Mouse (Mus musculus): Measurements from ENCODE around the gene Hbq1b. TPM values are rescaled to one million over a fixed set of nuclear protein-coding genes. Genes with fewer than 3 reads are reported as not detected.
A peak's percentile ranks its signal among the peaks of the same experiment; 100 is the strongest.

The Hbq1b gene
- total RNA-seq, 2 experiments from 2014 or later: not detected

DNA sequence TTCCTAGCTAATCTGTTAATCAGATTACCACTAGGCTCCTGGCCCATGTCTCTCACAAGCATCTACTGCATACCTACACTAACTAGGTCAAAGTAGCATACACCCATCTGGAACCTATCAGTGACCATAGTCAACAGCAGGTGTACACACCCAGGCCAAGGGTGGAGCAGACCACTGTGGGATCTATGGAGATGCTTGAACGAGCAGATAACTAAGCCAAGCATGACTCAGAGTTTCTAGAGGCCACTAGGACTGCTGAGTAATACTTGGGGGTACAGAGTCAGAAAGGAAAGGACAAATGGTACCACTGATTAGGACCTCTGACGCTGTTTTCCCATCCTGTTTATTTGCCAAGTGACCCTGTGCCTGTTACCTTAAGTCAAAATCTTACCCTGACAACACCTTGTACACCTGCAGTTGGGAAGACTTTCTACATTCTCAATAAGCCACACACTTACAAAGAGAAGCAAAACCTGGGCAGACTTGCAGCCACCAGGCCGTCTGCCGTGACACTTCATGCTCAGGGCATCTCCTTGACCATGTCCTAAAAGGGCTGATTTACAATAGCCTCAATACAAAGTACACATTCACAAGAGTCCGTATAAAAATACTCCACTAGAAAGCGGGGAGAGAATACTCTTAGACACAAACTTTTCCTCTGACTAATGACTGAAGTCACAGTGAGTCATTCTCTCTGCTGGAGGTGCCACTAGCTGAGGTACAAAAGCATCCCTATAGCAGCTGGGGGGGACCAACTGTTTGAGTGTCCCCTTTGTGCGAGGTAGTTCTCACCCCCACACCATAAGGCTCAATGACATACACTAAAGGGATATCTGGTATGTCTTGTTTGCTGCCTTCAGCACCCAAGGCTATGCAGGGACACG is 35.6 kb upstream of the Hbq1b start:
- no peak for TF ChIP-seq CTCF (IDR thresholded peaks at IDR 0.05)
- H3K27ac ChIP-seq: no peak overlapping the region
- no peak for DNase-seq
- H3K4me3 ChIP-seq: no peak overlapping the region
- intact Hi-C loops (cut with DNase I): no loop called here

DNA sequence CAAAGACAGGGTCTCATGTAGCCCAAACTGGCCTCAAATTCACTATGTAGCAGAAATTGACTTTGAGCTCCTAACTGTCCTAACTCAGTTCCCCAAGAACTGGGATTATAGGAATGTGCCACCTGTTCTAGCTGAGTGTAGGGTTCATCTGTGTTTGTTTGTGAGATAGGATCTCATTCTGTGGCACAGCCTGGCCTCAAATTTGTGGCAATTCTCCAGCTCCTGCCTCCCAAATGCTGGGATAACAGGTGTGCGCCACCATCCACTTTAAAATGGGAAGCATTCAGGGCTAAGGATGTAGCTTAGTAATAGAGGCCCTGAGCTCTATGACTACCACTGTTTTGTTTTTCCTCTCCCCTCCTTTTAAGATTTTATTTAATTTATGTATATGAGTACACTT is 33.6 kb upstream of the Hbq1b start:
- DNase-seq: no peak
- TF ChIP-seq CTCF (IDR thresholded peaks at IDR 0.05): no peak
- Histone ChIP-seq H3K4me3 (no peak overlapping the region), H3K27ac (no peak overlapping the region)
- intact Hi-C loops (cut with DNase I): no loop called here

DNA sequence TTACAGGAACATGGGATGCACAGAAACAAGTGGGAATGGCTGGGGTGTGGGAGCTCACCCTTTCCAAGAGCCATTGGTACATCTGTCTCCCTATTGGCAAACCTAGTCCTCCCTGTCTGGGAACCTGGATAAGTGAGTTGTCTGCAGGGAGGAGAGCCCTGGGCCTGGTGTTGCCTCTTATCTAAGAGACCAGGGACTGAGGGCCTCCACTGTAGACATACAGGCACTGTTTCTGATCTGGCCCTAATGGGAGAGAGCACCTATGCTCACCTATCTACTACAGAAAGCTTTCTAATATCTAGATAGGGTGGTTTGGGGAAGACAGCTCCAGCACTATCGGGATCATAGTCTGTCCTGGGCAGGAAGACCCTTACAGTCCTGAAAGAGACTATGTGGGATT is 30.6 kb upstream of the Hbq1b start:
- Histone ChIP-seq H3K4me3 (no peak overlapping the region), H3K27ac (no peak overlapping the region)
- no peak for DNase-seq
- no peak for TF ChIP-seq CTCF (IDR thresholded peaks at IDR 0.05)
- intact Hi-C loops (cut with DNase I): no loop called here

DNA sequence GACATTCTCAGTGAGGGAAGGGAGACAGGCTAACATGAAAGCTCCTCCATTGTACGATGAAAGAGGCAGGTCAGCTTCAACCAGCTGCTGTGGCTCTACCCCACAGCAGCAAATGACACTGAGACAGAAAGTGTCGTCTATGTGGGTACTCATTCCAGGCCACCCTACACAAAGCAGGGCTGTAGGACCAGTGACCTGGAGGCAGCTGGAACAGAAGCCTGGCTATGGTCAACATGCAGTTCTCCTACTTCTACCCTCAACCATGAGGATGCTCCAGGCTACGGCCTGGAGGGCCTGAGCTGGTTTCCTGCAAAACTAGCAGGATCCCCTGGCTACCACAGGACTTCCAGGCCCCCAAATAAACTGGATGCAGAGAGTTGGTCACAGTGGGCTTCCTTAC is 30.2 kb upstream of the Hbq1b start:
- H3K27ac ChIP-seq: no peak overlapping the region
- H3K4me3 ChIP-seq: no peak overlapping the region
- TF ChIP-seq CTCF (IDR thresholded peaks at IDR 0.05): no peak
- intact Hi-C loops (cut with DNase I): no loop called here
- no peak for DNase-seq

DNA sequence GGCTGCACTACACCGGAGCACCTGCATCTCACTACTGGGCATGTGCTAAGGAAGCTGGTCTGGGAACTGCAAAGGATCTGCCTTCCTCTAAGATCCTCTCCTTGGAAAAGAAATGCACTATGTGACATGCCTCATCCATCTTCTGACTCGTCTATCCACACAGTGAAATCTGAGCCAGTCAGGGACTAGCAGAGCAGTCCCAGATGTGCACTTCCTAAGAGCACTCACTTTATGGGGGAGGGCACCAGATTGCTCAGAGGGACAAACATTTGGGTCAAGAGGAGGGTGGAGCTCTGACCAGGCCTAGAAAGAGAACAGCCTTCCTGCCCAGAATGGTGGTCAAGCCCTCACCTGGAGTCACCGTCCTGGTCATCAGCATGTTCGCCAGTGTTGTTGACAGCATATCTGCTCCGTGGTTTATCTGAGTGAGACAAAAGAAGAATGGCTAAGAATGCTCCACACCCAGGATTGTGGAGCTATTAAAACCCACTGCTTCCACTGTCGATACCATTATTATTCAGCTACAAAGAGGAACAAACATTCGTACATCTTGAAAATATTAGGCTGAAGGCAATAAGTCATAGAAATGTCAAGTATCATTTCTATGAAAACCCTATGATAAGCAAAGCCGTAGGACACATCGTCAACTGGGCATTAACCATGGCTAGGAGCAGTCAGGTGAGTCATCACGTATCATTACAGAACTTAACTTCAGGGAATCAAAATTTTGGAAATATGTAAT is 23.9 kb upstream of the Hbq1b start:
- TF ChIP-seq CTCF (IDR thresholded peaks at IDR 0.05): no peak
- DNase-seq: no peak
- intact Hi-C loops (cut with DNase I): no loop called here
- H3K4me3 ChIP-seq: no peak overlapping the region
- no peak overlapping the region for H3K27ac ChIP-seq

DNA sequence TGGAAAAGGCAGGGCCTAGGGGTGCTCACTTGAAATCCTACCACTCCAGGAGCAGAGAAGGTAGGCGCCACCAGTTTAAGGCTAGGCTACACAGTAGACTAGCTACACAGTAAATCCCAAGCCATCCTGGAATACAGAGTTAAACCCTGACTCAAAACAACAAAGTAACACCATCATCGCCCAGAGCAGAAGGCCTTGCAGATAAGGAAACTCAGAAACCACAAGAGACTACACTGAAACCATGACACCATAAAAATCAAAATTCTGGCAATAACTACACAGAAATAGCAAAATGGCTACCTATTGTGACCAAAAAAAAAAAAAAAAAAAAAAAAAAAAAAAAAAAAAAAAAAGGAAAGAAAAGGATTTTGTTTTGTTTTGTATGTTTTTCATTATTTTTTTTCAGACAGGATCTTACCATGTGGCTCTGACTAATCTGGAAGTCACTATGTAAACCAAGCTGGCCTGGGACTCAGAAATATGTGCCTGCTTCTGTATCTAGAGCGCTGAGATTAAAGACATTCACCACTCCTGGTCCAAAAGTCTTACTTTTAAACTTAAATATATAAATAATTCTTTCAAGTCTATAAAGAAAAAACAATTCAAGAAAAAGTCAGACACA is 21.5 kb upstream of the Hbq1b start:
- no peak for DNase-seq
- Histone ChIP-seq H3K27ac (no peak overlapping the region), H3K4me3 (no peak overlapping the region)
- intact Hi-C loops (cut with DNase I): no loop called here
- TF ChIP-seq CTCF (IDR thresholded peaks at IDR 0.05): no peak

DNA sequence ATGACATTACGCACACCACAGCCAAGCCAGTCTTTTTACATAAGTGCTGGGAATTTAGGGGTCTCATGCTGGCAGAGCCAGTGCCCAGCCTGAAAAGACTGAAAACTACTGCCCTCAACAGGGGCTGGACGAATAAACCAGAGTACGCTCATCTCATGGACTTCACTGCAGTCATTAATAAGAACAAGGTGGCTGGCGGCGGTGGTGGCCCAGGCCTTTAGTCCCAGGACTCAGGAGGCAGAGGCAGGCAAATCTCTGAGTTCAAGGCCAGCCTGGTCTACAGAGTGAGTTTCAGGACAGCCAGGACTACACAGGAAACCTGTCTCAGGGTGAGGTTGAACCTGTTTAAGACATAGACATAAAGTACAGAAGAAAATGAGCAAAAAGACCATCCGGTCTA is 20.6 kb upstream of the Hbq1b start:
- Histone ChIP-seq H3K4me3 (no peak overlapping the region; the same call in 1 of the 2 replicates), H3K27ac (no peak overlapping the region)
- intact Hi-C loops (cut with DNase I): no loop called here
- no peak for DNase-seq
- TF ChIP-seq CTCF (IDR thresholded peaks at IDR 0.05): no peak

DNA sequence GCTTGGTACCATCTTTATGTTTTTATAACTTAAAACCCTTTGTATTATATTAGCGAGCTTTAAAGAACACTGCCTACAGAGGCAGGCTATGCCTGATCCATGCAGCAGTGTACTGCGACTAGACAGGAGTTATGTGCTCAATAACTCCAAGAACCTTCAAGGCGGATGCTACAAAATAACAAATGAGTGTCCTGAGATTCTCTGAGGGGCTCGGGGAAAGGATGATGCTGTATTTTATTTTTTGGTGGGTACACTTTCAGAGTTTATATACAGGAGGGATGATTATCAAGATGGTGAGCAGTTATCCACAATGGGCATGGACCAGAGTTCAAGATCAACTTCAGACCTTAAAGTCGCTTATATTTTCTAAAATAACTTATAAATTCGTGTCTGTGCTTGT is 20.0 kb upstream of the Hbq1b start:
- no peak for DNase-seq
- H3K27ac ChIP-seq: peak overlapping the region; percentile 97
- no peak for TF ChIP-seq CTCF (IDR thresholded peaks at IDR 0.05)
- intact Hi-C loops (cut with DNase I): no loop called here
- peak overlapping the region; percentile 81 for H3K4me3 ChIP-seq

DNA sequence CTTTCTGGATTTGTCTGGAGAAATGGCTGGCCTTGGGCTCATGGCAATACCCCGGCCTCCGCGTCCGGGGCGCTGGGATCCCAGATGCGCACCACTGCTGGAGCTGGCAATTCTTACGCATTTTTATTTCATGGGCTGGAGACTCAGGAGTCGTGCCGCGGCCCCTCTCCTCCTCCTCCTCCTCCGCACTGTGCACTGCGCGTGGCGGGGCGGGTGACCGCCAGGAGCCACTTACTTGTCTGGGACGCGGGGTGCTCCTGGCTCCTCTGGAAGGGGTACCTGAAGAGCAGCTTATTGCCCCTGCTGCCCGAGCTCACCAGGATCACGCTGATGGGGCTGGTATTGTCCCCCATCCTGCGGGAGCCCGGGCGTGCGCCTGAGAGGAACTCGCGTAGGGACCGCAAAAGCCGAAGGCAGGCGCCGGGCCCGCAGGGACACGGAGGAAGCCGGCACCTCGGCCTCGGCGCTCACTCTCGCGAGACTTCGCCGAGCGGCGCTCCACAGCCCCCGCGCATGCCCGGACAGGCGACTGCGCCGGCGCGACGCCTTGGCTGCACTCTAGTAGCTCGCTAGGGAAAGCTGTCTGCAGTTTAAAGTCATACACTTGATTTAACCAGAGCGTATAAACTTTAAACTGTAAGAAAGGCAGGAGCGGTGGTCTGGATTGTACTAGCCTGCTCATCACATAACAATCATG is 19.4 kb upstream of the Hbq1b start, which contains the start of gene Nprl3:
TSS of gene Nprl3 (minus strand) at position 520 of the 697 bp plus-strand sequence.
- Histone ChIP-seq H3K4me3 (peak within 1 kb of the TSS; percentile 81), H3K27ac (peak within 1 kb of the TSS; percentile 97)
- TF ChIP-seq CTCF (IDR thresholded peaks at IDR 0.05): no peak
- intact Hi-C loops (cut with DNase I): no loop called here
- DNase-seq: peak; percentile 99

DNA sequence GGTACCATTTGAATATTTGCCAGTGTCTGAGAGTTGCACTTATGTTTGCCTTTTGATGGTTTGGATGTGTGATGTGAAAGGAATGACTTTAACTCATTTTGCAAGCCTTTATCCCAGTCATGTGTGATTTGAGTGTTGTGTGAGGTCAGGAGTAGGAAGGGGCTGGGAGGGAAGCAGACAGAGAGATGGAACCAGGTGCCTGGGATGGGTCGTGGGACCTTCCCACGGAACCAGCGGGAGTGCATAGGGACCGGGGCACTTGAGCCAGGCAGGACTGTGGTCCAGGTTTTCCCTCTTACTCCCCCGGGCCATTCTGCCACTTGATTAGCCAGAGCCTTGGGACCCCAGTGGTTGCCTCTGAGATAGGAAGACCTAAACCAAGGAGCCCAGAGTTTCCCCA is 18.8 kb upstream of the Hbq1b start:
- intact Hi-C loops (cut with DNase I): no loop called here
- H3K27ac ChIP-seq: peak overlapping the region; percentile 97
- DNase-seq: no peak
- peak overlapping the region; percentile 81 for H3K4me3 ChIP-seq
- TF ChIP-seq CTCF (IDR thresholded peaks at IDR 0.05): no peak

DNA sequence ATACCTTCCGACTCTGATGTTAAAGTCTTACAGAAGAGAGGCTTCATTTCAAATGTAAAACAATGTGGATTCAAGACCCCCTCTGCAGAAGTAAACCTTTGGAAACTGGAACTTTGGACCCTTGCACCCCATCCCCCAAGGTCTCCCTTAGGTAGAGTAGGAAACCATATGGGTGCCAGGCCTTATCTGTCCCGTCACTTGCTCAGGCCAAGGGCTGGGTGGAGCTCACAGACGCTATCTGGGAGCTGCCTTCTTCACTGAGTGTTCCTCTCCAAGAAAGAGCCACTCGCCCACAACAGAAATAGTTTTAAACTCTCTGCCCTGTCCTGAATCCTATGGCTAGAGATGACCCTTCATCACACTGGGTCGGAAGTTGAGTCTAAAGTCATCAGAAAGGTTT is 17.8 kb upstream of the Hbq1b start:
- H3K4me3 ChIP-seq: no peak overlapping the region
- intact Hi-C loops (cut with DNase I): no loop called here
- no peak for DNase-seq
- no peak for TF ChIP-seq CTCF (IDR thresholded peaks at IDR 0.05)
- H3K27ac ChIP-seq: no peak overlapping the region

DNA sequence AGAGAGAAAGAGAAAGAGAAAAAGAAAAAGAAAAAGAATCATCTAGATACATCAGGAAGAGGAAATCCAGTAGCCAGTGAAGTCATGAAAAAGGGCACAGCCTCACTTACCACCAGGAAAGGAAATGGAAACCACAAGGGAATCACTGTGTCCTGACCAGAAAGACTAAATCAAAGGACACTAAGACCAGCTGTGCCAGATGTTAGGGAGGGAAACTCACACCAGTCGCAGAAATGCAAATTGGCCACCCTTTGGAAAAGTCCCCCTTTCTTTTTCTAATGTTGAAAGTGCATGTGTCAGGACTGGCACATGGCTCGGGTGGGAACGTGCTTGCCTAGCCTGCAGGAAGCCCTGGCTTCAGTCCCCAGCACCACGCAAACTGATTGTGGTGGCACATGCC is 15.6 kb upstream of the Hbq1b start:
- TF ChIP-seq CTCF (IDR thresholded peaks at IDR 0.05): no peak
- no peak for DNase-seq
- intact Hi-C loops (cut with DNase I): no loop called here

More for the DNA sequence above, 15.6 kb upstream of the Hbq1b start:
- H3K27ac ChIP-seq: no peak overlapping the region
- no peak overlapping the region for H3K4me3 ChIP-seq

Data from gastrocnemius, adult 2 months (tissue).